Mouse (Mus musculus): ENCODE results near the gene Asic2.

DNA sequence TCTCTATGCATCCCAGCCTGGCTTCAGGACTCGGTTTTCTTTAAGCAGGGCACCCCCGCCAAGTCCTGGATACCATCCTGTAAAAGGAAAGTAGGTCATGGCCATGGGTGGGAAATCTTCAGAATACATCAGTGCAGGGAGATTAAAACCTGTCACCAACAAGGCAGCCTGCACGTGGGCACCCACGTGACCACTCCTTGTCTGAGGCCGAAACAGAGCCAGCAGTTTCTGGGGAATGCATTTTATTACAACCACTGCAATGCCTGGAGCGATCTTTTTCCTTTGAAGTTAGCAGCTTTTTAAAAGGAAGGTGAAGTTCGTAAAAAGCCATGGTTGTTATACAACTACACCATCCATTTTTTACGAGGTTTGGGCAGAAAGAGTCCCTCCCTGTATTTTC lies 873.7 kb downstream of the Asic2 start:
- TF ChIP-seq EP300 (IDR thresholded peaks at IDR 0.05; ENCODE audit: low read depth in 1 of 2, low read length in 2 of 2) (no peak), SIN3A (IDR thresholded peaks at IDR 0.05; ENCODE audit: low read length) (no peak), CTCF (IDR thresholded peaks at IDR 0.05 in 2 of 3, conservative IDR thresholded peaks at IDR 0.05 in 1 of 3; ENCODE audit: control insufficient read depth in 1 of 3, insufficient read depth in 1 of 3, low read depth in 2 of 3, low read length in 3 of 3, poor library complexity in 1 of 3, severe bottlenecking in 1 of 3) (no peak), GATA1 (IDR thresholded peaks at IDR 0.05; ENCODE audit: low read depth, low read length) (no peak), E2F4 (IDR thresholded peaks at IDR 0.05; ENCODE audit: borderline replicate concordance, low read depth, low read length) (no peak), MYB (IDR thresholded peaks at IDR 0.05; ENCODE audit: low read depth, low read length) (no peak), CHD1 (IDR thresholded peaks at IDR 0.05; ENCODE audit: low read depth, low read length) (no peak), MXI1 (IDR thresholded peaks at IDR 0.05; ENCODE audit: low read depth, low read length) (no peak), KAT2A (conservative IDR thresholded peaks at IDR 0.05; ENCODE audit: low read depth, low read length) (no peak), POLR2AphosphoS5 (IDR thresholded peaks at IDR 0.05; ENCODE audit: borderline replicate concordance, low read depth, low read length) (no peak)
